Mouse (Mus musculus) CH12.LX (cell line): ENCODE data around the gene Gpatch1. TPM values are rescaled to one million over a fixed set of nuclear protein-coding genes. Genes with fewer than 3 reads are reported as not detected.

ENCODE experiments used
- DNase-seq: peaks from one replicate; pipeline ENCODE4 v3.0.0-alpha.2; 2013; ENCODE audit errors: extremely low read depth
- H3K27ac ChIP-seq: 2 replicates; pipeline ENCODE4 v1.5.1; 2012; ENCODE audit warnings: low read depth, mild to moderate bottlenecking, control low read depth, moderate library complexity; ENCODE audit not compliant: insufficient read depth
- H3K27me3 ChIP-seq: replicated peaks from 2 replicates; pipeline ENCODE3; 2012; ENCODE audit warnings: inconsistent platforms
- H3K36me3 ChIP-seq, 2 experiments: replicated peaks in 1 of 2; 2 replicates each; pipeline versions ENCODE3 to v1.6.1; 2012; ENCODE audit warnings: inconsistent platforms in 1 of 2, low read length in 1 of 2, mild to moderate bottlenecking in 1 of 2, mixed read lengths in 1 of 2, moderate library complexity in 1 of 2; ENCODE audit not compliant: control insufficient read depth in 1 of 2, insufficient read depth in 1 of 2
- H3K4me1 ChIP-seq, 2 experiments: 2 replicates each; pipeline ENCODE4 v1.6.1; 2012; ENCODE audit warnings: inconsistent platforms in 1 of 2, moderate library complexity in 1 of 2; ENCODE audit not compliant: insufficient read depth in 2 of 2, control insufficient read depth in 1 of 2
- H3K4me2 ChIP-seq: 2 replicates; pipeline ENCODE4 v1.6.1; 2012; ENCODE audit warnings: low read depth, mild to moderate bottlenecking, control low read depth; ENCODE audit not compliant: poor library complexity, insufficient read depth, severe bottlenecking
- H3K4me3 ChIP-seq, 3 experiments: fragments of 150-350 bp in 1 of 3; sonication (generic) in 1 of 3; replicated peaks in 1 of 3; 2 replicates each; pipeline versions ENCODE3 to v1.5.1; 2011 to 2012; ENCODE audit warnings: low read depth in 2 of 3, low read length in 2 of 3, mild to moderate bottlenecking in 2 of 3, moderate library complexity in 2 of 3, control low read depth in 1 of 3, improper control_type of control experiment in 1 of 3, inconsistent platforms in 1 of 3, mixed read lengths in 1 of 3; ENCODE audit not compliant: poor library complexity in 1 of 3
- H3K79me2 ChIP-seq: replicated peaks from 2 replicates; pipeline ENCODE4 v1.6.1; 2012; ENCODE audit warnings: mild to moderate bottlenecking, moderate library complexity; ENCODE audit not compliant: control insufficient read depth, poor library complexity, insufficient read depth, severe bottlenecking; ENCODE audit errors: extremely low read depth
- H3K9ac ChIP-seq: 2 replicates; pipeline ENCODE4 v1.6.1; 2012; ENCODE audit warnings: low read depth, mild to moderate bottlenecking, control low read depth, moderate library complexity; ENCODE audit not compliant: insufficient read depth
- H3K9me3 ChIP-seq: replicated peaks from 2 replicates; pipeline ENCODE3; 2012; ENCODE audit warnings: low read length, inconsistent platforms, mixed read lengths
- CHD1 ChIP-seq: IDR thresholded peaks from 2 replicates; pipeline ENCODE4 v1.6.1; 2012; ENCODE audit warnings: low read depth, low read length, improper control_type of control experiment, inconsistent platforms
- ELF1 ChIP-seq: IDR thresholded peaks from 2 replicates; pipeline ENCODE4 v1.6.1; 2014; ENCODE audit warnings: low read depth, mild to moderate bottlenecking, inconsistent platforms, low read length, improper control_type of control experiment
- EP300 ChIP-seq: IDR thresholded peaks from 2 replicates; pipeline ENCODE4 v1.6.1; 2011; ENCODE audit warnings: low read length, improper control_type of control experiment
- HCFC1 ChIP-seq: IDR thresholded peaks from 2 replicates; pipeline ENCODE4 v1.6.1; 2012; ENCODE audit warnings: low read depth, mild to moderate bottlenecking, inconsistent platforms, low read length, improper control_type of control experiment
- IRF4 ChIP-seq: IDR thresholded peaks from 2 replicates; pipeline ENCODE4 v1.6.1; 2014; ENCODE audit warnings: low read depth, mild to moderate bottlenecking, inconsistent platforms, low read length, improper control_type of control experiment
- JUN ChIP-seq: IDR thresholded peaks from 2 replicates; pipeline ENCODE4 v1.6.1; 2011; ENCODE audit warnings: low read depth, mild to moderate bottlenecking, low read length, improper control_type of control experiment, moderate library complexity; ENCODE audit not compliant: insufficient read depth
- JUND ChIP-seq: conservative IDR thresholded peaks from 2 replicates; pipeline ENCODE4 v1.6.1; 2011; ENCODE audit warnings: low read depth, low read length, improper control_type of control experiment
- KAT2A ChIP-seq: IDR thresholded peaks from 2 replicates; pipeline ENCODE4 v1.6.1; 2012; ENCODE audit warnings: low read length, improper control_type of control experiment, inconsistent platforms; ENCODE audit not compliant: insufficient replicate concordance
- MAX ChIP-seq: IDR thresholded peaks from 2 replicates; pipeline ENCODE4 v1.6.1; 2011; ENCODE audit warnings: low read length, improper control_type of control experiment
- MEF2A ChIP-seq: IDR thresholded peaks from 2 replicates; pipeline ENCODE4 v1.6.1; 2014; ENCODE audit warnings: low read depth, mild to moderate bottlenecking, inconsistent platforms, low read length, improper control_type of control experiment, borderline replicate concordance
- MXI1 ChIP-seq: IDR thresholded peaks from 2 replicates; pipeline ENCODE4 v1.6.1; 2011; ENCODE audit warnings: mild to moderate bottlenecking, low read depth, low read length, improper control_type of control experiment
- MYC ChIP-seq: IDR thresholded peaks from 2 replicates; pipeline ENCODE4 v1.6.1; 2011; ENCODE audit warnings: low read depth, mild to moderate bottlenecking, improper control_type of control experiment, low read length
- POLR2A ChIP-seq: IDR thresholded peaks from 2 replicates; pipeline ENCODE4 v1.6.1; 2011; ENCODE audit warnings: low read depth, mild to moderate bottlenecking, improper control_type of control experiment, low read length
- RCOR1 ChIP-seq: conservative IDR thresholded peaks from 2 replicates; pipeline ENCODE4 v1.6.1; 2012; ENCODE audit warnings: low read depth, mild to moderate bottlenecking, inconsistent platforms, low read length, improper control_type of control experiment
- SIN3A ChIP-seq: IDR thresholded peaks from 2 replicates; pipeline ENCODE4 v1.6.1; 2012; ENCODE audit warnings: low read length, improper control_type of control experiment, inconsistent platforms
- TBP ChIP-seq: conservative IDR thresholded peaks from 2 replicates; pipeline ENCODE4 v1.6.1; 2011; ENCODE audit warnings: low read depth, low read length, improper control_type of control experiment
- TCF12 ChIP-seq: IDR thresholded peaks from 2 replicates; pipeline ENCODE4 v1.6.1; 2014; ENCODE audit warnings: low read depth, mild to moderate bottlenecking, inconsistent platforms, low read length, improper control_type of control experiment
- UBTF ChIP-seq: IDR thresholded peaks from 2 replicates; pipeline ENCODE4 v1.6.1; 2012; ENCODE audit warnings: low read depth, mild to moderate bottlenecking, inconsistent platforms, low read length, improper control_type of control experiment, moderate library complexity
- ZMIZ1 ChIP-seq: IDR thresholded peaks from 2 replicates; pipeline ENCODE4 v1.6.1; 2012; ENCODE audit warnings: low read depth, mild to moderate bottlenecking, inconsistent platforms, low read length, improper control_type of control experiment
- ZNF384 ChIP-seq: IDR thresholded peaks from 2 replicates; pipeline ENCODE4 v1.6.1; 2012; ENCODE audit warnings: low read depth, low read length, improper control_type of control experiment, inconsistent platforms
- dilution Hi-C: fragments of 300-500 bp; cut with MboI; formaldehyde crosslinking; loops from 2 replicates; pipeline ENCODE4 v1.14.3; 2020; ENCODE audit warnings: low sequenced_read_pairs; ENCODE audit not compliant: extremely low pct_unique_long_range_greater_than_20kb, extremely low pct_ligation_motif_present
- in situ Hi-C: fragments of 300-500 bp; cut with MboI; formaldehyde crosslinking; loops from 3 replicates; pipeline ENCODE4 v1.14.3; 2019; ENCODE audit warnings: low sequenced_read_pairs, low pct_ligation_motif_present, low pct_unique_long_range_greater_than_20kb, mixed read lengths
- polyA plus RNA-seq: library from polyadenylated mRNA; unstranded; fragments of >175 nt; gene quantifications from 2 replicates; pipeline ENCODE4 v1.2.1, GENCODE M21; 2012; ENCODE audit warnings: low read depth; ENCODE audit not compliant: insufficient read length
- total RNA-seq, 2 experiments: library from RNA; depleted of rRNA; stranded (reverse); fragments of 300-350 nt in 1 of 2; fragments of >200 nt in 1 of 2; gene quantifications; 2 replicates each; pipeline ENCODE4 v1.2.3; 2012 to 2014

Gene Gpatch1
- total RNA-seq (2012; rRNA removed) (6.9 and 7.9 TPM in 2 replicates), total RNA-seq (2014; rRNA removed) (4.2 and 4.3 TPM in 2 replicates), polyA plus RNA-seq (13.8 and 14.2 TPM in 2 replicates)

DNA sequence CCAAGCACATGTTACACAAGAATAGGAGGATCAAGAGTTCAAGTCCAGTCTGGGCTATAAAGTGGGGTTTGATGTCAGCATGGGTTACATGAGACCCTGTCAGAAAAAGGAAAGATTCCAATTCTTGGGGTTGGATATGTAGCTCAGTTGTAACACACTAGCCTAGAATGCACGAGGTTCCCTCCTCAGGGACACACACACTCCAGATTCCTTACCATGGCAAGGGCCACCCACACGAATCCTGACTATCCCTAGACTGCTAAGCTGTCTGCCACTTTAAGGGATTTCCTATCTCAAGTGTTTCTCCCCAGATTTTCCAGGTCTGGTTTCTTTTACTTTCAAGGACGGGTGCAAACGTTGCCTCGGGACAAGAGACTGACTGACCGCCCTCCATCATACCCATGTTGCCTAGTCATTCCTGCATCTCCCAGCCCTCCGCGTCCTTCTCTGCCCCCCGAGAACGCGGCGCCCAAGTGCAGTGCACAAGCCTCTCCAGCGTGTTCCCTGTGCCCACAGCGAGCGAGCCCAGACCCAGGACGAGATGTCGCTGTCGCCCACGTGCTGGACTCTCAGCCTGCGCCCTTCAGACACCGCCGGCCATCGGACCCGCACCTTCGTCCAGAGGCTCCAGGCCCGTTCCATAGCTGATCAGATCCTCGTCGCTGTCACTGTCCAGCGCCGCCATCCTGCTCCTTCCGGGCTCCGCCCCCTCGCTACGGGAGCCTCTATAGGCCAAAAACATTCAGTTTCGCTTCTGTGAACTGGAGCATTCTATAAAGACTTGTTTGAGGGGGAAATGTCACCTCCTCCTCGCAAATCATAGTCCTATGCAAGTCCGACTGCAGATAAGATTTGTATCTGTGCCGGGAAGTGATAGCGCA, at the start of gene Gpatch1:
Gpatch1 (minus strand) TSS at position 712 of the 881 bp plus-strand sequence.
- Histone ChIP-seq H3K27ac (no peak within 1 kb of the TSS), H3K4me1 (peaks cover 5 to 12% of the 10 kb centered on the region in 2 experiments; a peak in 3 of 4 replicates), H3K79me2 (no peaks in the 10 kb centered on the region), H3K27me3 (peaks cover 1% of the 10 kb centered on the region), H3K9ac (peak within 1 kb of the TSS; percentile 61), H3K9me3 (peaks cover 3% of the 10 kb centered on the region), H3K36me3 (peaks cover 0 to 4% of the 10 kb centered on the region in 2 experiments), H3K4me3 (peak within 1 kb of the TSS; percentile 85 to 98 (median 88)), H3K4me2 (peak within 1 kb of the TSS; percentile 41)
- peak; percentile 79 for DNase-seq
- TF ChIP-seq MEF2A (no peak), ELF1 (peak; percentile 97), KAT2A (peak; percentile 59; the same call in 1 of the 2 replicates), HCFC1 (peak; percentile 86), MYC (no peak), IRF4 (peak; percentile 58), ZMIZ1 (no peak), MAX (no peak), RCOR1 (no peak), CHD1 (no peak), MXI1 (peak; percentile 76; the same call in 1 of the 2 replicates), EP300 (no peak), JUND (no peak), SIN3A (peak; percentile 96), TCF12 (0 out of 2 replicates have a peak, but pooled peaks have one; percentile 50), TBP (0 out of 2 replicates have a peak, but pooled peaks have one; percentile 30), UBTF (no peak), JUN (no peak), ZNF384 (no peak), POLR2A (peak; percentile 78)
- in situ Hi-C loops (no loop called here), dilution Hi-C loops (no loop called here)
